Mouse (Mus musculus) intestine, embryonic 14.5 days (tissue): ENCODE measurements around the gene Mindy3. TPM values are rescaled to one million over a fixed set of nuclear protein-coding genes. Genes with fewer than 3 reads are reported as not detected.

Experiments
- ATAC-seq: fragments of 200-750 bp; cut with Nextera tagmentation; replicated peaks from 2 replicates; pipeline ENCODE4 v1.8.0; 2017; ENCODE audit warnings: low read depth, moderate number of reproducible peaks, moderate TSS enrichment, moderate library complexity; ENCODE audit not compliant: low FRiP score, low TSS enrichment
- DNase-seq: peaks from one replicate; pipeline ENCODE4 v3.0.0-alpha.2; 2018; ENCODE audit warnings: low spot score
- H3K27ac ChIP-seq: fragments of 300-500 bp; sonication (generic); 2 replicates; pipeline ENCODE4 v1.5.1; 2014; ENCODE audit warnings: low read depth, mild to moderate bottlenecking, control low read depth
- H3K27me3 ChIP-seq: fragments of 300-500 bp; sonication (generic); replicated peaks from 2 replicates; pipeline ENCODE4 v1.6.1; 2014; ENCODE audit warnings: low read length, control low read depth; ENCODE audit not compliant: control insufficient read depth, insufficient read depth
- H3K36me3 ChIP-seq: fragments of 300-500 bp; sonication (generic); 2 replicates; pipeline ENCODE4 v1.6.1; 2014; ENCODE audit warnings: low read length, control low read depth; ENCODE audit not compliant: control insufficient read depth, insufficient read depth
- H3K4me1 ChIP-seq: fragments of 300-500 bp; sonication (generic); replicated peaks from 2 replicates; pipeline ENCODE4 v1.6.1; 2014; ENCODE audit warnings: low read length, control low read depth, mixed read lengths; ENCODE audit not compliant: control insufficient read depth, insufficient read depth
- H3K4me2 ChIP-seq: fragments of 300-500 bp; sonication (generic); 2 replicates; pipeline ENCODE4 v1.6.1; 2014; ENCODE audit warnings: low read length
- H3K4me3 ChIP-seq: fragments of 300-500 bp; sonication (generic); 2 replicates; pipeline ENCODE4 v1.5.1; 2014; ENCODE audit warnings: low read depth, low read length, control low read depth, mixed read lengths
- H3K9ac ChIP-seq: fragments of 300-500 bp; sonication (generic); 2 replicates; pipeline ENCODE4 v1.6.1; 2014; ENCODE audit warnings: mild to moderate bottlenecking, low read length
- H3K9me3 ChIP-seq: fragments of 300-500 bp; sonication (generic); 2 replicates; pipeline ENCODE4 v1.6.1; 2016; ENCODE audit warnings: low read length, control low read depth; ENCODE audit not compliant: control insufficient read depth
- WGBS: fragments of 180-500 bp; shearing (Covaris S2); extraction: QIAGEN DNeasy Blood & Tissue Kit; methylation state at CpG from one replicate; pipeline ENCODE4 v1.1.7; 2014; 5-methylcytosine and 5-hydroxymethylcytosine counted together
- polyA plus RNA-seq: library from polyadenylated mRNA; unstranded; fragments of >200 nt; fragmentation: Nextera tagmentation; extraction: Ambion mirVana; gene quantifications from 2 replicates; pipeline ENCODE4 v1.2.1, GENCODE M21; 2014

Gene Mindy3
- polyA plus RNA-seq, 1 experiment from 2014 or later: 26.5 TPM

- Histone ChIP-seq H3K4me1 (peaks cover 5% of the 10 kb centered on the region; the same call in 1 of the 2 replicates), H3K36me3 (no peaks in the 10 kb centered on the region), H3K9me3 (no peaks in the 10 kb centered on the region), H3K9ac (peak overlapping the region; percentile 67), H3K27me3 (no peaks in the 10 kb centered on the region), H3K4me2 (peak overlapping the region; percentile 56), H3K4me3 (peak overlapping the region; percentile 77), H3K27ac (peak overlapping the region; percentile 3)
- peak; percentile 69 for ATAC-seq
- WGBS: under 1% methylated on average over 40 of the region's 40 CpGs
- DNase-seq: peak; percentile 83
Measured at GRCm38 (mm10) chr2:12418534-12419261, 572 bp downstream of the Mindy3 start.

DNA sequence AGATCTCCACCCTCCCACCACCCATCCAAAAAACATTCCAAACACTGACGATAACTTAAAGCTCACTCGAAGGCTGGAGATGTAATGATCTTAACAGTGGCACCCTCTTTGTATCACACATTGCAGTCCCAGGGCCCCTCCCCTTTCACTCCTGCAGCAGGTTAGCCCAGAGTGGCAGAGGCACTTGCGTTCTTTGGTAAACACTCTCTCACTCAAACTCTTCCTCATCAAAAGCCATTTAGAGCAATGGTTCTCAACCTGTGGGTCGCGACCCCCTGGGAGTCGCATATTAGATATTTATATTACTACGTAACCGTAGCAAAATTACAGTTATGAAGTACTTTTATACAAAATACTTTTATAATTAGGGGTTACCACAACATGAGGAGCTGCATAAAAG, 1.1 kb downstream of the Mindy3 start:
- Histone ChIP-seq H3K36me3 (no peaks in the 10 kb centered on the region), H3K9me3 (no peaks in the 10 kb centered on the region), H3K27ac (no peak overlapping the region), H3K27me3 (no peaks in the 10 kb centered on the region), H3K4me1 (peaks cover 5% of the 10 kb centered on the region; the same call in 1 of the 2 replicates), H3K9ac (peak overlapping the region; percentile 67; the same call in 1 of the 2 replicates), H3K4me2 (peak overlapping the region; percentile 56), H3K4me3 (peak overlapping the region; percentile 77)
- no peak for DNase-seq
- ATAC-seq: no peak
- WGBS: 39% methylated on average over 8 of the region's 8 CpGs

DNA sequence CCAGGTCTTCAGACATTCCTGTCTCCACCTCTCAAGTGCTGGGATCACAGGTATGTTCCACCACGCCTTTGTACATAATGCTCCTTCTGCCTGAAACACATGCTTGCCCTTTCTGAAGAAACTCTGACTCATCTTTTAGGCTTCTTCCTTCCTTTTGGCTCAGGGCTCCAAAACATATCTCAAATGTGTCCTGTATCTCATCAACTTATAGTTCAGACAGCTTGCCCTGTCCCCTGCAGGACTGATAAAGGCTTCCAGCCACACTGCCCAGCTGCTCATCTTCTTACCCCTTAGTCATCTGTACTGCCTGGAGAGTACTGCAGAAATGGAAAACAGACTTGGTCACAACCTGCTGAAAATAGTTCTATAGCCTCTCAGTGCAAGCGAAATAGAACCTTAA, 7.0 kb downstream of the Mindy3 start:
- Histone ChIP-seq H3K9ac (no peak overlapping the region), H3K4me2 (no peak overlapping the region), H3K27ac (no peak overlapping the region), H3K4me3 (no peak overlapping the region), H3K36me3 (no peaks in the 10 kb centered on the region), H3K27me3 (no peaks in the 10 kb centered on the region), H3K9me3 (no peaks in the 10 kb centered on the region), H3K4me1 (0 out of 2 replicates have a peak, but pooled peaks cover 4% of the 10 kb centered on the region)
- DNase-seq (no peak), ATAC-seq (no peak)
- WGBS: 87% methylated on average over 2 of the region's 2 CpGs

- Histone ChIP-seq H3K27me3 (no peaks in the 10 kb centered on the region), H3K27ac (no peak overlapping the region), H3K9ac (no peak overlapping the region), H3K4me3 (no peak overlapping the region), H3K9me3 (no peaks in the 10 kb centered on the region), H3K4me1 (0 out of 2 replicates have a peak, but pooled peaks cover 4% of the 10 kb centered on the region), H3K36me3 (no peaks in the 10 kb centered on the region), H3K4me2 (no peak overlapping the region)
- WGBS: 22% methylated on average over 2 of the region's 2 CpGs
- ATAC-seq: peak; percentile 66; the same call in 1 of the 2 replicates
- no peak for DNase-seq
Measured at GRCm38 (mm10) chr2:12411129-12411528, 8.1 kb downstream of the Mindy3 start.

DNA sequence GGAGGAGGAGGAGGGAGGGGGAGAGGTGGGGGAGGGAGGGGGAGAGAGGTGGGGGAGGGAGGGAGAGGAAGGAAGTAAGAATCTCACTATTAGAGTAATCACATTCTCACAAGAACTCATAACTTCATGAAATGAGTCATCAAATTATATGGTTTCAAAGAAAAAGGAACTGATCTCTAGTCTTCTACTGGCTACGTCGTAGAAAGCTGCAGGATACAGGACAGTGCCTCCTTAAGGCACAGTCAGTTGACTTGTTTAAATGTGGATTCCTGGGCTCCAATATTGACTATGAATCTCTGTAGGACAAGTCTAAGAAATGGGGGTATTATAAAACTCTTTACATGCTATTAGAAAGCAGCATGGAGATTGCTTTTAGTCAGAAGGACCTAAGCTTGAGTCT, 12.5 kb downstream of the Mindy3 start:
- Histone ChIP-seq H3K4me3 (no peak overlapping the region), H3K36me3 (no peaks in the 10 kb centered on the region; the same call in 1 of the 2 replicates), H3K4me1 (no peaks in the 10 kb centered on the region), H3K4me2 (no peak overlapping the region), H3K9ac (no peak overlapping the region), H3K9me3 (no peaks in the 10 kb centered on the region), H3K27me3 (no peaks in the 10 kb centered on the region), H3K27ac (no peak overlapping the region)
- no peak for ATAC-seq
- DNase-seq: no peak
- 77% methylated on average over 2 of the region's 2 CpGs for WGBS

GRCm38 (mm10) chr2:12402469-12402868, 16.8 kb downstream of the Mindy3 start:
- H3K4me2 ChIP-seq: no peak overlapping the region
- no peak for ATAC-seq
- H3K36me3 ChIP-seq: no peaks in the 10 kb centered on the region; the same call in 1 of the 2 replicates

DNA sequence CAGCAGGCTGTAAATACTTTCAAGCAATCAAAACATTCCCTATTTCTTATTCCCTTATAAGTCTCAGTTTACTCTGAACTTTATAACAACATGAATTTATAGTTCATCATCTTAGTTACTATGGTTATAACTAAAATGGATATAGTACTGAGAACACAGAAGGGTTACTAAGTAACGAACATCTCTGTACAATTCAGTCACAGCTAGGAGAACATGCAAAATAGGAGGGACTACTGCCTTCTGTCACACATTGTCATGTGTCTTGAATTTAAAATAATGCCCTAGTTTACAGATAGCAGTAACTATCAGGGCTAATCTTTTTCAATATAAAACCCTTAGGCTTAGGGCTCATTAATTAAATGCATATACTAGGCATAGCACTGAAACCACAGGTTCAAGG, 18.1 kb downstream of the Mindy3 start:
- Histone ChIP-seq H3K4me3 (no peak overlapping the region), H3K36me3 (no peaks in the 10 kb centered on the region; the same call in 1 of the 2 replicates), H3K4me2 (no peak overlapping the region), H3K9me3 (no peaks in the 10 kb centered on the region), H3K4me1 (no peaks in the 10 kb centered on the region), H3K27me3 (no peaks in the 10 kb centered on the region), H3K9ac (no peak overlapping the region), H3K27ac (no peak overlapping the region)
- DNase-seq (no peak), ATAC-seq (no peak)
- WGBS: 77% methylated on average over 1 of the region's 1 CpGs

More at GRCm38 (mm10) chr2:12402469-12402868, 16.8 kb downstream of the Mindy3 start:
- Histone ChIP-seq H3K27ac (no peak overlapping the region), H3K27me3 (no peaks in the 10 kb centered on the region), H3K9ac (no peak overlapping the region), H3K4me3 (no peak overlapping the region), H3K4me1 (no peaks in the 10 kb centered on the region), H3K9me3 (no peaks in the 10 kb centered on the region)
- WGBS: 57% methylated on average over 3 of the region's 3 CpGs
- no peak for DNase-seq

DNA sequence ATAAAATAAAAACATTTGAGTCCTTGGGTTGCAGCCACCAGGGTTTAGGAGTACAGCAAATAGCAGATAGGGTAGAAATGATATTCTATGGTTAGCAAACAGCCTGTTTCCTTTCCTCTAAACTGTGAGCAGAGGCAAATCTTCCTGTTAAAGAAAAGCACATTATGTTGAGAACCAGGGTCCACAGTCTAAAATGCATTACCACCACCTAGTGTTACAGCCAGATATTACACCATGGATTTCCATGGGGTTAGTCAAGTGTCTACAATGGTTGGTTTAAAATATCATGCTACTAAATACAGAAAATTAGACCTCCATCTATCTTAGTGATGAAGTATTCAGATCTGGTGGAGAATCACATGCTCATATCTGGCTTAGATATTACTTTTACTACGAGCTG, 30.2 kb downstream of the Mindy3 start:
- 57% methylated on average over 1 of the region's 1 CpGs for WGBS
- ATAC-seq: peak; percentile 70; the same call in 1 of the 2 replicates

GRCm38 (mm10) chr2:12388569-12388968, 30.7 kb downstream of the Mindy3 start:
- Histone ChIP-seq H3K36me3 (peaks cover 9% of the 10 kb centered on the region; the same call in 1 of the 2 replicates), H3K4me1 (no peaks in the 10 kb centered on the region), H3K9me3 (no peaks in the 10 kb centered on the region), H3K27ac (no peak overlapping the region), H3K9ac (no peak overlapping the region), H3K4me3 (no peak overlapping the region), H3K27me3 (no peaks in the 10 kb centered on the region), H3K4me2 (no peak overlapping the region)
- DNase-seq (no peak), ATAC-seq (peak; percentile 47; the same call in 1 of the 2 replicates)
- WGBS: 88% methylated on average over 4 of the region's 4 CpGs

More for the DNA sequence above, 30.2 kb downstream of the Mindy3 start:
- Histone ChIP-seq H3K36me3 (peaks cover 9% of the 10 kb centered on the region; the same call in 1 of the 2 replicates), H3K9me3 (no peaks in the 10 kb centered on the region), H3K27ac (no peak overlapping the region), H3K4me2 (no peak overlapping the region), H3K9ac (no peak overlapping the region), H3K27me3 (no peaks in the 10 kb centered on the region), H3K4me1 (no peaks in the 10 kb centered on the region), H3K4me3 (no peak overlapping the region)
- no peak for DNase-seq
